Mouse (Mus musculus) testis, adult 2 months (tissue): Measurements from ENCODE around the gene Timm22. TPM values are rescaled to one million over a fixed set of nuclear protein-coding genes. Genes with fewer than 3 reads are reported as not detected.

Source experiments
- H3K27ac ChIP-seq: fragments of 200-500 bp; 2 replicates; pipeline ENCODE4 v1.5.1; 2012; ENCODE audit warnings: low read depth, low read length; ENCODE audit not compliant: control insufficient read depth, insufficient read depth
- H3K27me3 ChIP-seq: fragments of 200-500 bp; 2 replicates; pipeline ENCODE4 v1.6.1; 2012; ENCODE audit warnings: mild to moderate bottlenecking, low read length, moderate library complexity; ENCODE audit not compliant: control insufficient read depth, insufficient read depth
- H3K36me3 ChIP-seq: fragments of 200-500 bp; 2 replicates; pipeline ENCODE4 v1.6.1; 2012; ENCODE audit warnings: mild to moderate bottlenecking, low read length; ENCODE audit not compliant: control insufficient read depth, insufficient read depth
- H3K4me1 ChIP-seq: fragments of 200-500 bp; 2 replicates; pipeline ENCODE4 v1.6.1; 2012; ENCODE audit warnings: low read length; ENCODE audit not compliant: control insufficient read depth, insufficient read depth
- H3K4me3 ChIP-seq: fragments of 200-500 bp; 2 replicates; pipeline ENCODE4 v1.5.1; 2012; ENCODE audit warnings: low read depth, mild to moderate bottlenecking, low read length, moderate library complexity, mixed read lengths; ENCODE audit not compliant: control insufficient read depth
- CTCF ChIP-seq: fragments of 200-500 bp; IDR thresholded peaks from 2 replicates; pipeline ENCODE4 v1.5.1; 2012; ENCODE audit warnings: low read depth, mild to moderate bottlenecking, inconsistent platforms, low read length, moderate library complexity; ENCODE audit not compliant: control insufficient read depth, insufficient read depth, insufficient replicate concordance
- POLR2A ChIP-seq: fragments of 200-500 bp; IDR thresholded peaks from 2 replicates; pipeline ENCODE4 v1.6.1; 2012; ENCODE audit warnings: low read depth, mild to moderate bottlenecking, inconsistent platforms, low read length, moderate library complexity; ENCODE audit not compliant: control insufficient read depth
- polyA plus RNA-seq: library from polyadenylated mRNA; depleted of rRNA; stranded (reverse); fragments of >200 nt; gene quantifications from 2 replicates; pipeline ENCODE4 v1.2.3, GENCODE M21; 2012

Gene Timm22
- polyA plus RNA-seq, 1 experiment = 8.6 TPM

DNA sequence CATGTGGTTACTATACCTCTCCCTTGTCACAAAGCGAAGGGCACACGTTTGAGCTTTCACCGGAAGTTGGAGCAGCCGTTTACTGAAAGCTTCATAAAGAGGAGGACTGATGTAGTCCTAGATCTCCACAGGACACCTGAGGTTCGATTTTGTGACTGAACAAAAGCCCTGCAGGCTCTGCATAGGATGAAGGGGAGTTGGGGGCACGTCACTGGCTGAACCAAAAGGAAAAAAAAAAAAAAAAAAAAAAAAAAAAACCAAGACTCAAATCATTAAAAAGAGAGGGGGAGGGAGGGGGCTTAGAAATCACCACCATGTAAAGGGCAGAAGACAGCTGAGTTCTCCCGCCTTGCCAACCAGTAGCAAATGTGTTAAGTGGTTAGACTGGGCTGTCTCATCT is 18.0 kb upstream of the Timm22 start:
- H3K27ac ChIP-seq = no peak overlapping the region
- H3K27me3 ChIP-seq = no peaks in the 10 kb centered on the region
- TF ChIP-seq CTCF = no peak
- TF ChIP-seq POLR2A = no peak
- no peaks in the 10 kb centered on the region for H3K4me1 ChIP-seq
- no peaks in the 10 kb centered on the region for H3K36me3 ChIP-seq
- no peak overlapping the region for H3K4me3 ChIP-seq

DNA sequence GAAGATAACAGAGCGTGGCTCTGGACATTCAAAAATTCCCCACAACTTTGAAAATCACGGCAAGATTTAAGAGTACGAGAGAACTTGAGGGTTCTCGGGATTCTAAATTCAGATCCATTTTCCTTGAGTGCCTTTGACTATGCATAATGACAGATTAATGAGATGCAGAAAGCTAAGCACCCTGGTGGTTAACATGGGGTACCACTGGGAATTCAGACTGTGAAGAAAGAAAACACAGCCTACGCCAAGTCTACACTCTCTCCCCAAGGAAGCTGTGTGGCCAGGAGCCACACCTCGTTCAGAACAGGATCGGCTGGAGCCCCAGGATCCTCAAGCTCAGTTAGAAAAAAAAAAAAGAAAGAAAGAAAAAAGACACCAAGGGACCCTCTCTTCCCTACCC is 14.2 kb upstream of the Timm22 start:
- Histone ChIP-seq H3K4me1 (no peaks in the 10 kb centered on the region; the same call in 1 of the 2 replicates), H3K36me3 (no peaks in the 10 kb centered on the region; the same call in 1 of the 2 replicates), H3K27ac (no peak overlapping the region), H3K27me3 (no peaks in the 10 kb centered on the region), H3K4me3 (no peak overlapping the region)
- no peak for TF ChIP-seq CTCF
- no peak for TF ChIP-seq POLR2A

DNA sequence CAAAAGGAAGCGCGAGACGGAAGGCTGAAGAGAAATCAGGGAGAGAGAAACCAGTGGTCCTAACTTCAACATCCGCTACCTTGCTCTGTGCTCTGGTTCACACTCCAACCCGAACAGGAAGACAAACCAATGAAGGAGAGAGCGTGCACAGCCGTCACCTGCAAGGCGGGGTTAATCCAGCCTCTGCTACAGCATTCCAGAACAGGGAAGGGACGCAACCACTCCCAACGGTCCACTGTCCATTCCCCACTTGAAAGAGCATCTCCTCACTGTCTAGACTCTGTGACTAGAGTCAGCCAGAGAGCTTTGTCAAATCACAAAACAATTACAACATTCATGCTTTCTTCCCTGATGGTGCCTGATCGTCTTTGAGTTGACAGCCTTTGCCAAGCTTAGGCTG is 13.8 kb upstream of the Timm22 start:
- no peak for TF ChIP-seq CTCF
- TF ChIP-seq POLR2A = no peak
- Histone ChIP-seq H3K27ac (no peak overlapping the region), H3K27me3 (no peaks in the 10 kb centered on the region), H3K36me3 (no peaks in the 10 kb centered on the region; the same call in 1 of the 2 replicates), H3K4me3 (no peak overlapping the region), H3K4me1 (no peaks in the 10 kb centered on the region; the same call in 1 of the 2 replicates)

DNA sequence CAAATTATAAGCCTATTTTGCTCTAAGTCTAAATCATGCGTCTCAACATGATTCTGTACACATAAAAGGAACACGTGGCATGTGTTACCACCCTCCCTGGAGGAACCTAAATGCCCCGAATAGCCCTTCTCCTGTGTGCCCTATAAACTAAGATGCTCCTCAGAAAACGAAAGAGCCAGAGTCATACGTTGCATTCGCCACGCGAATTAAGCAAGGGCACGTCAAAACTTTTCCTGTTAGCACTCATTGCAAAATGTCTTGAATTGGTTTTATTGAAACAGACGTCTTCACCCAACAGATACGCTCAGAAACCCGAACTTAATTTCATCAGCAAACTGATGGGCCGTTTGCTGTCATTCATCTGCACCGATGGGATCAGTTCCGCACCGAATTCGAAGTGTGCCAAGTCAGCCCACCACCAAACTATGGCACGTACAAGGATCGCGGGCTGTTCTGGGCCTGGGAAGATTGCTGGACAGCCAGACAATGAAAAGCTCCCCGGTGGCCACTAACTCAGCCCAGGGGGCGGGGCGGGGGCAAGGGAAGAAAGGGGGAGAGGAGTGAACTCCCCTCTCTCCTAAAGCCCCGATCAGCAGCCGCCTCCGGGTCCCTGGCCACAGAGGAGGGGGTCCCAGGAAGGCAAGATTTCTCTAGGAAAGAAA is 9.0 kb upstream of the Timm22 start:
- Histone ChIP-seq H3K4me1 (peaks cover 5% of the 10 kb centered on the region), H3K27me3 (no peaks in the 10 kb centered on the region), H3K36me3 (no peaks in the 10 kb centered on the region; the same call in 1 of the 2 replicates), H3K4me3 (peak overlapping the region; percentile 91), H3K27ac (peak overlapping the region; percentile 62)
- TF ChIP-seq CTCF (no peak), POLR2A (no peak)

DNA sequence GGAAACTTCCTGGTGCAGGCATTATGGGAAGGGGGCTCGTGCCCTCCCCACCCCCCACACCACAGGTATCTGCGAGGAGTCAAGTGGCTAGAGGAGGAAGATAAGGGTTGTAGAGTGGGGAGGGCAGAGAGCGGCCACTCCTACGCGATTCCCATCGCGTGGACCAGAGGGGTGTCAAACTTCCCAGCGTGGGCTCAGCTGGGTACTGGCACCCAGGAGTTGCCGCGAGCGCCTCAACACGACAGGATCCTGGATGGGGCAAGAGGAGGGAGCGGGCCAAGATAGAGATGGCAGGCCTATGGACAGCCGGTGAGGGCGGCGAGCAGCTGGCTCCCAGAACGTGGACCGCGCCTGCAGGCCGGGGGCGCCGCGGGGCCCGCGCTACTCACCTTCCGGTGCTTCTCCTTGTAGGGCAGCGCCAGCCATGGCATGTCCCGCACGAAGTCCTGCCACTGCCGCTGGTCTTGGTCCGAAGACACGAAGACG is 8.4 kb upstream of the Timm22 start:
- Histone ChIP-seq H3K36me3 (no peaks in the 10 kb centered on the region; the same call in 1 of the 2 replicates), H3K4me3 (peak overlapping the region; percentile 91), H3K4me1 (peaks cover 5% of the 10 kb centered on the region), H3K27me3 (no peaks in the 10 kb centered on the region), H3K27ac (peak overlapping the region; percentile 62)
- TF ChIP-seq POLR2A (no peak), CTCF (no peak)

DNA sequence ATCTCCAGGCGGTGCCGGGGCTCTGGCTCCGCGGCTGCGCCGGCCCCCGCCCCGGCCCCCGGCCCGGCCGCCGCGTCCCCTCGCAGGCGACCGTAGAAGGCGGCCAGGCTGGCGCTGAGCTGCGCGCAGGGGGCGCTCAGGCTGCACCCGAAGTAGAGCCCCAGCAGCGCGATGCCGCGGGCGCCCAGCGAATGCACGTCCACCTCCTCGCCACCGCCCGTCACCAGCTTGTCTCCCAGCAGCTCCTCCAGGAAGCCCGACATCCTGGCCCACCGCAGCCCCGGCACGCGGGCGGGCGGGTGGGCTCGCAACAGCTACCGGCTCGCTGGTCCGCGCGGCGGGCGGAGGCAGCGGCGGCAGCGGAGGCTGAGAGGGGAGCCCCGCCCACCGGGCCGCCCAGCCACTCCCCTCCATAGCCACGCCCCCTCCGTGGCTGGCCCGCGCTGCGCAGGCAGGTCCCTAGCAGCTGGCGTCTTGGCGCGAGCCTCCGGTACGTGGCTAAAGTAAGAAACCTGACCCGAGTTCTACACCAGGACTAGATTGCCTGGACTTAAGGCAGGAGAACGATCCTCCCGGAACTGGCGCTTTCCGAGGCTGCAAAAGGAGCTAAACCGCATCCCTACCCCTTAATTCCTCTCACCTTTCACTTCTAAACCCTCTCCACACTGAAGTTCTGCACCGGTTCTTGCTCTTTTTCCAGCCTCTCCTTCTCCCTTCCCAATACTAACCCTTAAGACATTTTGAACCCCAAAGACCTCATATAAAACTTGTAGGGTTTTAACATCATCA is 7.8 kb upstream of the Timm22 start, which contains the start of gene Nxn:
Gene Nxn, minus strand, starts transcription at position 343 of the 789 bp plus-strand sequence.
- Histone ChIP-seq H3K27ac (peak within 1 kb of the TSS; percentile 86), H3K4me3 (peak within 1 kb of the TSS; percentile 91), H3K4me1 (peaks cover 5% of the 10 kb centered on the region), H3K27me3 (no peaks in the 10 kb centered on the region), H3K36me3 (no peaks in the 10 kb centered on the region; the same call in 1 of the 2 replicates)
- TF ChIP-seq POLR2A (peak; percentile 48; the same call in 1 of the 2 replicates), CTCF (no peak)

DNA sequence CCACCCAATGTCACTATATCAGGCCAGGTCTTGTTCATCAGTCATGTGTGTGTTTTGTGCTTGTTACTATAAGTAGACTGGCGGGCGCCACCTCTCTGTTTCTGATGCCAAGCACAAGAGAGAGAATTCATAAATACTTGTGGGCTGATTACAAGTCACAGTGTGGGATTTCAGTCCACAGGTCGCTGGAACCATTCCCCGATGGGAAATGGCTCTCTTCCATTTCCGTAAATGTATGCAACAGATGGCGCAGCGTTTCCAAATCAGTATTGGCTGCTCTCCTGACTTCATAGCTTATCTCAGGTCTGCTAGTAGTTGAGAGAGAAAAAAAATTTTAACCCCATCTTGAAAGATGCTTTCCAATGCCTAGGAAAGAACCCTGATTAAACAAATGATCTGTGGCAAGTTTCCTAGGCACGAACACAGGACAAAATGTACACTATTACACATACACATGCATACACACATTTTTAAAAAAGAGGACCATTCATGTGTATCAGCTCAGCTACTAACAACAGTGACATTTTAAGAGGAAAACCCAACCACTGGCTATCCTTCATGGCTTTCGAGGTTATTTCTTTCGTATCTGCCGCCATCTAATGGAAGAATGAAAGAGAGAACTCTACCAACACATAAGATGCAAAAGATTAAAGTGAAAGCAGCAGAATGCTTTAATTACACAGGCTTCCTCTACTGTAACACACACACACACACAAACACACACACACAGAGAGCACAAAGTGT is 7.0 kb upstream of the Timm22 start:
- Histone ChIP-seq H3K36me3 (no peaks in the 10 kb centered on the region; the same call in 1 of the 2 replicates), H3K4me1 (peaks cover 5% of the 10 kb centered on the region), H3K27ac (peak overlapping the region; percentile 86), H3K4me3 (no peak overlapping the region; the same call in 1 of the 2 replicates), H3K27me3 (no peaks in the 10 kb centered on the region)
- TF ChIP-seq CTCF = no peak
- TF ChIP-seq POLR2A = no peak
